Mouse (Mus musculus) layer of hippocampus, adult 6 months (tissue): ENCODE data around the gene Gpr146. TPM values are rescaled to one million over a fixed set of nuclear protein-coding genes. Genes with fewer than 3 reads are reported as not detected.

Source experiments
- long read RNA-seq, 2 experiments: library from polyadenylated mRNA; unstranded; transcript quantifications; one replicate each; pipeline ENCODE4 v2.0.0; 2019 to 2020
- microRNA-seq: library from miRNA; unstranded; fragments of <30 nt; microRNA quantifications from one replicate; pipeline ENCODE4 v1.2.0, GENCODE M21; 2020
- polyA plus RNA-seq: library from polyadenylated mRNA; unstranded; fragments of <200 nt; fragmentation: Nextera tagmentation; gene quantifications from 2 replicates; pipeline ENCODE4 v1.2.3, GENCODE M21; 2021

The Gpr146 gene
- 7.1 and 10.4 TPM in 2 replicates for polyA plus RNA-seq
- long read RNA-seq, experiment 1, full-length matches to known transcripts = 19 of 25 reads
- long read RNA-seq, experiment 1, partial matches to known transcripts = 0 of 25 reads
- long read RNA-seq, experiment 1, other reads (novel, unspliced or antisense) = 6 of 25 reads
- long read RNA-seq, experiment 2, full-length matches to known transcripts = 46 of 62 reads
- long read RNA-seq, experiment 2, partial matches to known transcripts = 0 of 62 reads
- long read RNA-seq, experiment 2, other reads (novel, unspliced or antisense) = 16 of 62 reads

DNA sequence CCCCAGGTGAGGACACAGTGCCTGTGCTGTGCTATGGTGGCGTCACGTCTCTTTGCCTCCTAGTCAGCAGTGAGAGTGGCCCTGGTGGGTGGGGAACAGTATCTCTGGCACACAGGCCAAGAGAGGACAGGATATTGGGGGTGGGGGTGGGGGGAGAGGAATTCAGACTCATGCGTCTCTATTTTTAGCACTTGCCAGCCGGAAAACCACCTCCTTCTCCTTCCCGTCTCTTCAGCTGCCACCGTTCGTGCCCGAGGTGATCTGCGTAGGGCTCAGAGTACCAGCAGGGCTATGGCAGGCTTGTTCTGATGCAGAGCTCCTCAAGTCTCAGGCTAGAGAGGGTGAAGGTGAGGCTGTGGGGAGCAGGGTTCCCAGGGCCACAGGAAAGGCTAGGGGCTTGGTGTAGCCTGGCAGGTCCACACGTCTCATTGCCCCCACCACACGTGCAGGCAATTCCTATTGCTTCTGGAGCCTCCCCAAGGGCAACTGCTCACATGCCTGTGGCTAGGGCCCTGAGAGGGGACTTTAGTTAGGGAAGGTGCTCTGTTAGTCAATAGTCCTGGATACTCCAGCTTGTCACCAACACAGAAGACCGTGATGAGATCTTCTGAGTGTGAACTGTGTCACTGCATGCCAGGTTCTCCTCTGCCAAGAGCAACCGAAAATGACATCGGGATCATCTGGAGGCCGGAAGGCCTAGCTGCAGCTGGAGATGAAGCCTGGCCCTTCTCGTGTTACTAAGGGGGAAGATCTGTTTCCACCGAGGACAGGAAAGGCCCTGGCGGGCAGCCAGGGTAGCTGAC, at the start of gene Gpr146:
Gene Gpr146, plus strand, starts transcription at position 230 of the 803 bp plus-strand sequence.

DNA sequence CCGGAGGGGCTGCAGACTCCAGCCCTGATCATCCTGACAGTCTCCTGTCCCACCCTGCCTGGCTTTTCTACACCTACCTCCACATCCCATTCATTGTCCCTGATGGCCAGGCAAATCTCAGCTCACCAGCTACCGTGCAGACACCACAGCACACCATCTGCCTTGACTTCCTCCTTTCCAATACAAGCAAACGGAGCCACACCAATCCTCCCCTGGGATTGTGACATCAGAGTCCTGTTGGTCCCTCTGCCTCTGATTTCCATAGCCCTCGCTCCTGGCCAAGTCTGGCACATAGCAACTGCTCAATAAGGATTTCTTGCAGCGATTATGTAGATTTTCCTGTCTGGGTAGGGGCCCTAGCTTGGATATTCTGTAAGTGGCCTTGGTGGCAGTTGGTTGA, 26.4 kb upstream of the Gpr146 start, which contains the start of gene Cox19:
Gene Cox19, minus strand, starts transcription at position 285 of the 400 bp plus-strand sequence.

DNA sequence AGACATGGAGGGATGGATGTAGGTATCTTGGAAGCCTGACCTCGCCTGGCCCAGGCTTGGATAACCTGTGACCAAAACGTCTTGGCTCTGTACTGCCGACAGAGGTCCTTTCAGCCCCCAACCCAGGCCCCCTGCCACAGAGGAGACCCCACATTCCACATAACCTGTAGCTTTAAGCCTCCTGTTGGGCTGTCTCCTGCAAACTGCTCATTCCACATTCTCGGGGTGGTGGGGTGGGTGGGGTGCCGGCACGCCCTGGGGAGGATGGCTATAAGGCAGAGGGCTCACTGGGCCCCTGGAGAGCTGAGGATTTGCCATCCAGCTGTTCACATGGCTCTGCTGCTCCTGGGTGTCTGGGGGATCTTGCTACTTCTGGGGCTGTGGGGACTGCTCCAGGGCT, 25.2 kb upstream of the Gpr146 start, which contains the start of gene Cyp2w1:
Gene Cyp2w1, plus strand, starts transcription at position 301 of the 400 bp plus-strand sequence.

DNA sequence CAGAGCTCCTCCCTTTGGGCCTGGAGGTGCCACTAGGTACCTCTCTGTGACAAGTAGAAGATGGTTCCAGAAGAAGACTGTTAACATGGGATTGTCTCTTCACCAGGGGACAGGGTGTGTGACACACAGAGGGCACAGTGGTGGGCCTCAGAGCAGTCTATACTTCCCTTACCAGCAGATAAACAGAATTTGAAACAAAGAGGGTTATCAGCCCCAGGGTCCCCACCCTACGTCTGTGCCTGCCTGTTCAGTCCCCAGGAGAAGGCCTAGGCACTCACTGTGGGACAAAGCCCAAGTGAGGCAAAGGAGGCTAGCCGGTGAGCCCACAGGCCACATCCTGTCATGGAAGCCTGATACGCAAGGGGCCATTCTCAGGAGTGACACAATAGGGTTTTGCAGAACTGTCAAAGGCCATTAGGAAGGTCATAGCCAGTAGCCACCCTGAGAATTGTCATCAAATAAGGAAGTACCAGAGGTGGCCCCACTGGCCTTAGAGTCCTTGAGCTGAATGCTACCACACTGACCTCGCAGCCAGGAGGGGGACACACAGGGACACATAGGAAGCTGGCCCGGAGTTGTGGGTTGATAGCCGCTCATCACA, 27.4 kb downstream of the Gpr146 start, which contains the start of gene C130050O18Rik:
Gene C130050O18Rik, plus strand, starts transcription at position 480 of the 601 bp plus-strand sequence.

GRCm38 (mm10) chr5:139423026-139423865, 45.7 kb downstream of the Gpr146 start, which contains the start of gene Gper1:
Gper1 (plus strand) TSS chr5:139423151.

Small RNA genes within 50 kb of the gene (microRNA-seq; reads per million reads assigned to microRNA genes)
- gene Mir339 = 394 reads per million, percentile 72 among the genes with 10 or more reads in this experiment

Other genes starting within 250 kb of the Gpr146 start
- gene Prkar1b, start 227.7 kb upstream of the Gpr146 start, polyA plus RNA-seq = 377 and 380 TPM in 2 replicates
- 2.9 and 3.1 TPM in 2 replicates for gene Dnaaf5, start 227.5 kb upstream of the Gpr146 start, polyA plus RNA-seq
- gene Sun1, start 177.1 kb upstream of the Gpr146 start, polyA plus RNA-seq = 34.3 and 35.4 TPM in 2 replicates
- gene Get4, start 125.4 kb upstream of the Gpr146 start, polyA plus RNA-seq = 68.8 and 75.4 TPM in 2 replicates
- gene Adap1, start 52.1 kb upstream of the Gpr146 start, polyA plus RNA-seq = 36.4 and 43.4 TPM in 2 replicates
- 52.3 and 54.0 TPM in 2 replicates for gene Cox19, start 26.3 kb upstream of the Gpr146 start, polyA plus RNA-seq
- not detected in 2 replicates for gene Cyp2w1, start 25.1 kb upstream of the Gpr146 start, polyA plus RNA-seq
- 0.28 and 0.44 TPM in 2 replicates for gene C130050O18Rik, start 27.6 kb downstream of the Gpr146 start, polyA plus RNA-seq
- 1.6 and 2.7 TPM in 2 replicates for gene Gper1, start 45.5 kb downstream of the Gpr146 start, polyA plus RNA-seq
- 10.8 and 12.9 TPM in 2 replicates for gene 3110082I17Rik, start 82.8 kb downstream of the Gpr146 start, polyA plus RNA-seq
- 15.7 and 18.5 TPM in 2 replicates for gene Zfand2a, start 106.9 kb downstream of the Gpr146 start, polyA plus RNA-seq
- gene Uncx, start 165.8 kb downstream of the Gpr146 start, polyA plus RNA-seq = 0.09 TPM in 1 of 2 replicates, not detected in the other